Mouse (Mus musculus): ENCODE data around the gene Camk2b. TPM values are rescaled to one million over a fixed set of nuclear protein-coding genes. Genes with fewer than 3 reads are reported as not detected.

Gene Camk2b
- polyA plus RNA-seq, 1 experiment = 12.8 TPM

GRCm38 (mm10) chr11:6030650-6031049 lies 35.5 kb downstream of the Camk2b start:
- no peaks in the 10 kb centered on the region for H3K36me3 ChIP-seq (ENCODE audit: control insufficient read depth, insufficient read depth, low read length, poor library complexity, severe bottlenecking)
- no peak overlapping the region for H3K9ac ChIP-seq (ENCODE audit: low read depth, poor library complexity, severe bottlenecking)
- TF ChIP-seq POLR2A (IDR thresholded peaks at IDR 0.05; ENCODE audit: insufficient read depth, low read length) (no peak), CTCF (IDR thresholded peaks at IDR 0.05; ENCODE audit: low read depth, low read length) (no peak), EP300 (IDR thresholded peaks at IDR 0.05; ENCODE audit: insufficient read depth, low read depth, low read length) (no peak)
- no peaks in the 10 kb centered on the region for H3K9me3 ChIP-seq (replicated peaks; ENCODE audit: control insufficient read depth, insufficient read depth, low read length, poor library complexity, severe bottlenecking)
- H3K4me1 ChIP-seq (ENCODE audit: control insufficient read depth, insufficient read depth, low read length) = no peaks in the 10 kb centered on the region
- H3K27ac ChIP-seq (ENCODE audit: insufficient read depth, low read length) = no peak overlapping the region
- H3K4me3 ChIP-seq (ENCODE audit: low read depth, low read length) = no peak overlapping the region
- H3K27me3 ChIP-seq (ENCODE audit: control insufficient read depth, insufficient read depth, low read length, poor library complexity, severe bottlenecking) = no peaks in the 10 kb centered on the region

GRCm38 (mm10) chr11:6029790-6030189 lies 36.4 kb downstream of the Camk2b start:
- no peaks in the 10 kb centered on the region for H3K27me3 ChIP-seq (ENCODE audit: control insufficient read depth, insufficient read depth, low read length, poor library complexity, severe bottlenecking)
- no peak overlapping the region for H3K9ac ChIP-seq (ENCODE audit: low read depth, poor library complexity, severe bottlenecking)
- no peak overlapping the region for H3K27ac ChIP-seq (ENCODE audit: insufficient read depth, low read length)
- H3K9me3 ChIP-seq (replicated peaks; ENCODE audit: control insufficient read depth, insufficient read depth, low read length, poor library complexity, severe bottlenecking) = no peaks in the 10 kb centered on the region
- no peaks in the 10 kb centered on the region for H3K4me1 ChIP-seq (ENCODE audit: control insufficient read depth, insufficient read depth, low read length)
- TF ChIP-seq CTCF (IDR thresholded peaks at IDR 0.05; ENCODE audit: low read depth, low read length) = no peak
- TF ChIP-seq EP300 (IDR thresholded peaks at IDR 0.05; ENCODE audit: insufficient read depth, low read depth, low read length) = no peak
- TF ChIP-seq POLR2A (IDR thresholded peaks at IDR 0.05; ENCODE audit: insufficient read depth, low read length) = no peak
- no peak overlapping the region for H3K4me3 ChIP-seq (ENCODE audit: low read depth, low read length)
- H3K36me3 ChIP-seq (ENCODE audit: control insufficient read depth, insufficient read depth, low read length, poor library complexity, severe bottlenecking) = no peaks in the 10 kb centered on the region

GRCm38 (mm10) chr11:6028911-6029310 lies 37.3 kb downstream of the Camk2b start:
- Histone ChIP-seq H3K4me1 (ENCODE audit: control insufficient read depth, insufficient read depth, low read length) (no peaks in the 10 kb centered on the region), H3K9ac (ENCODE audit: low read depth, poor library complexity, severe bottlenecking) (no peak overlapping the region), H3K36me3 (ENCODE audit: control insufficient read depth, insufficient read depth, low read length, poor library complexity, severe bottlenecking) (no peaks in the 10 kb centered on the region), H3K9me3 (replicated peaks; ENCODE audit: control insufficient read depth, insufficient read depth, low read length, poor library complexity, severe bottlenecking) (no peaks in the 10 kb centered on the region), H3K4me3 (ENCODE audit: low read depth, low read length) (no peak overlapping the region), H3K27me3 (ENCODE audit: control insufficient read depth, insufficient read depth, low read length, poor library complexity, severe bottlenecking) (no peaks in the 10 kb centered on the region), H3K27ac (ENCODE audit: insufficient read depth, low read length) (no peak overlapping the region)
- no peak for TF ChIP-seq POLR2A (IDR thresholded peaks at IDR 0.05; ENCODE audit: insufficient read depth, low read length)
- no peak for TF ChIP-seq EP300 (IDR thresholded peaks at IDR 0.05; ENCODE audit: insufficient read depth, low read depth, low read length)
- TF ChIP-seq CTCF (IDR thresholded peaks at IDR 0.05; ENCODE audit: low read depth, low read length) = no peak

GRCm38 (mm10) chr11:6026361-6026760 lies 39.8 kb downstream of the Camk2b start:
- no peaks in the 10 kb centered on the region for H3K4me1 ChIP-seq (ENCODE audit: control insufficient read depth, insufficient read depth, low read length)

GRCm38 (mm10) chr11:6024923-6025652 lies 41.1 kb downstream of the Camk2b start:
- no peak overlapping the region for H3K27ac ChIP-seq (ENCODE audit: insufficient read depth, low read length)
- H3K27me3 ChIP-seq (ENCODE audit: control insufficient read depth, insufficient read depth, low read length, poor library complexity, severe bottlenecking) = no peaks in the 10 kb centered on the region
- no peaks in the 10 kb centered on the region for H3K4me1 ChIP-seq (ENCODE audit: control insufficient read depth, insufficient read depth, low read length)
- no peak overlapping the region for H3K9ac ChIP-seq (ENCODE audit: low read depth, poor library complexity, severe bottlenecking)
- H3K9me3 ChIP-seq (replicated peaks; ENCODE audit: control insufficient read depth, insufficient read depth, low read length, poor library complexity, severe bottlenecking) = no peaks in the 10 kb centered on the region
- TF ChIP-seq EP300 (IDR thresholded peaks at IDR 0.05; ENCODE audit: insufficient read depth, low read depth, low read length) (no peak), CTCF (IDR thresholded peaks at IDR 0.05; ENCODE audit: low read depth, low read length) (no peak), POLR2A (IDR thresholded peaks at IDR 0.05; ENCODE audit: insufficient read depth, low read length) (no peak)
- no peak overlapping the region for H3K4me3 ChIP-seq (ENCODE audit: low read depth, low read length)
- H3K36me3 ChIP-seq (ENCODE audit: control insufficient read depth, insufficient read depth, low read length, poor library complexity, severe bottlenecking) = no peaks in the 10 kb centered on the region

More at GRCm38 (mm10) chr11:6026361-6026760, 39.8 kb downstream of the Camk2b start:
- H3K9me3 ChIP-seq (replicated peaks; ENCODE audit: control insufficient read depth, insufficient read depth, low read length, poor library complexity, severe bottlenecking) = no peaks in the 10 kb centered on the region
- TF ChIP-seq EP300 (IDR thresholded peaks at IDR 0.05; ENCODE audit: insufficient read depth, low read depth, low read length) (no peak), CTCF (IDR thresholded peaks at IDR 0.05; ENCODE audit: low read depth, low read length) (no peak), POLR2A (IDR thresholded peaks at IDR 0.05; ENCODE audit: insufficient read depth, low read length) (no peak)
- H3K4me3 ChIP-seq (ENCODE audit: low read depth, low read length) = no peak overlapping the region
- no peak overlapping the region for H3K27ac ChIP-seq (ENCODE audit: insufficient read depth, low read length)
- no peak overlapping the region for H3K9ac ChIP-seq (ENCODE audit: low read depth, poor library complexity, severe bottlenecking)
- no peaks in the 10 kb centered on the region for H3K27me3 ChIP-seq (ENCODE audit: control insufficient read depth, insufficient read depth, low read length, poor library complexity, severe bottlenecking)
- no peaks in the 10 kb centered on the region for H3K36me3 ChIP-seq (ENCODE audit: control insufficient read depth, insufficient read depth, low read length, poor library complexity, severe bottlenecking)
